Mouse (Mus musculus) midbrain, embryonic 10.5 days (tissue): ENCODE measurements around the gene Pwp2. TPM values are rescaled to one million over a fixed set of nuclear protein-coding genes. Genes with fewer than 3 reads are reported as not detected.

Experiments used
- DNase-seq: peaks from one replicate; pipeline ENCODE4 v3.0.0-alpha.2; 2017; ENCODE audit warnings: low spot score
- H3K27ac ChIP-seq: fragments of 300-500 bp; sonication (generic); replicated peaks from 2 replicates; pipeline ENCODE4 v1.5.1; 2016; ENCODE audit warnings: mild to moderate bottlenecking
- H3K27me3 ChIP-seq: fragments of 300-500 bp; sonication (generic); 2 replicates; pipeline ENCODE4 v1.6.1; 2016; ENCODE audit warnings: low read depth, mild to moderate bottlenecking; ENCODE audit not compliant: poor library complexity, severe bottlenecking
- H3K36me3 ChIP-seq: fragments of 300-500 bp; sonication (generic); 2 replicates; pipeline ENCODE4 v1.6.1; 2016; ENCODE audit warnings: mild to moderate bottlenecking, moderate library complexity
- H3K4me1 ChIP-seq: fragments of 300-500 bp; sonication (generic); 2 replicates; pipeline ENCODE4 v1.6.1; 2016
- H3K4me3 ChIP-seq: fragments of 300-500 bp; sonication (generic); 2 replicates; pipeline ENCODE4 v1.5.1; 2016; ENCODE audit warnings: mild to moderate bottlenecking, moderate library complexity
- H3K9me3 ChIP-seq: fragments of 300-500 bp; sonication (generic); replicated peaks from 2 replicates; pipeline ENCODE4 v1.6.1; 2016; ENCODE audit warnings: mild to moderate bottlenecking
- WGBS: fragments of 180-500 bp; shearing (Covaris S2); methylation state at CpG from one replicate; pipeline ENCODE4 v1.1.7; 2016; 5-methylcytosine and 5-hydroxymethylcytosine counted together
- polyA plus RNA-seq: library from polyadenylated mRNA; unstranded; fragments of >200 nt; fragmentation: Nextera tagmentation; extraction: Ambion mirVana; gene quantifications from 2 replicates; pipeline ENCODE4 v1.2.1, GENCODE M21; 2016

Gene Pwp2
- polyA plus RNA-seq, 1 experiment from 2014 or later, result 29.8 TPM

GRCm38 (mm10) chr10:78156926-78157325, 28.0 kb downstream of the Pwp2 start:
- Histone ChIP-seq H3K4me3 (no peak overlapping the region), H3K4me1 (peaks cover 9% of the 10 kb centered on the region), H3K36me3 (no peaks in the 10 kb centered on the region), H3K9me3 (no peaks in the 10 kb centered on the region), H3K27ac (no peak overlapping the region), H3K27me3 (no peaks in the 10 kb centered on the region)
- 85% methylated on average over 6 of the region's 6 CpGs for WGBS
- no peak for DNase-seq

- Histone ChIP-seq H3K27me3 (no peaks in the 10 kb centered on the region), H3K4me3 (no peak overlapping the region), H3K27ac (no peak overlapping the region), H3K4me1 (no peaks in the 10 kb centered on the region), H3K36me3 (no peaks in the 10 kb centered on the region), H3K9me3 (no peaks in the 10 kb centered on the region)
- WGBS, result 71% methylated on average over 10 of the region's 10 CpGs
- DNase-seq, result no peak
Measured at GRCm38 (mm10) chr10:78148834-78149766, 35.8 kb downstream of the Pwp2 start.

- Histone ChIP-seq H3K27ac (no peak overlapping the region), H3K4me3 (no peak overlapping the region), H3K27me3 (no peaks in the 10 kb centered on the region), H3K4me1 (no peaks in the 10 kb centered on the region), H3K36me3 (no peaks in the 10 kb centered on the region), H3K9me3 (no peaks in the 10 kb centered on the region)
- DNase-seq, result no peak
- 81% methylated on average over 4 of the region's 4 CpGs for WGBS
Measured at GRCm38 (mm10) chr10:78147908-78148441, 37.0 kb downstream of the Pwp2 start.

- H3K36me3 ChIP-seq, result no peaks in the 10 kb centered on the region
- H3K4me1 ChIP-seq, result peaks cover 1% of the 10 kb centered on the region
- H3K9me3 ChIP-seq, result no peaks in the 10 kb centered on the region
- no peaks in the 10 kb centered on the region for H3K27me3 ChIP-seq
- no peak overlapping the region for H3K27ac ChIP-seq
- 63% methylated on average over 8 of the region's 8 CpGs for WGBS
- no peak overlapping the region for H3K4me3 ChIP-seq
- no peak for DNase-seq
Measured at GRCm38 (mm10) chr10:78143727-78144505, 41.0 kb downstream of the Pwp2 start.

GRCm38 (mm10) chr10:78140843-78141242, 44.1 kb downstream of the Pwp2 start:
- no peak overlapping the region for H3K27ac ChIP-seq
- 81% methylated on average over 3 of the region's 3 CpGs for WGBS
- no peaks in the 10 kb centered on the region for H3K27me3 ChIP-seq
- H3K36me3 ChIP-seq, result no peaks in the 10 kb centered on the region
- H3K9me3 ChIP-seq, result no peaks in the 10 kb centered on the region
- no peak overlapping the region for H3K4me3 ChIP-seq
- DNase-seq, result no peak
- H3K4me1 ChIP-seq, result peaks cover 14% of the 10 kb centered on the region

GRCm38 (mm10) chr10:78140251-78140600, 44.7 kb downstream of the Pwp2 start:
- Histone ChIP-seq H3K9me3 (no peaks in the 10 kb centered on the region), H3K27ac (no peak overlapping the region)
- no peak for DNase-seq

GRCm38 (mm10) chr10:78139572-78140250, 45.2 kb downstream of the Pwp2 start:
- 84% methylated on average over 11 of the region's 11 CpGs for WGBS
- H3K27me3 ChIP-seq, result no peaks in the 10 kb centered on the region
- H3K4me3 ChIP-seq, result no peak overlapping the region
- H3K27ac ChIP-seq, result no peak overlapping the region
- peaks cover 26% of the 10 kb centered on the region for H3K4me1 ChIP-seq
- H3K36me3 ChIP-seq, result no peaks in the 10 kb centered on the region
- no peaks in the 10 kb centered on the region for H3K9me3 ChIP-seq
- DNase-seq, result no peak

More at GRCm38 (mm10) chr10:78140251-78140600, 44.7 kb downstream of the Pwp2 start:
- Histone ChIP-seq H3K27me3 (no peaks in the 10 kb centered on the region), H3K36me3 (no peaks in the 10 kb centered on the region), H3K4me1 (peaks cover 20% of the 10 kb centered on the region), H3K4me3 (no peak overlapping the region)
- 84% methylated on average over 1 of the region's 1 CpGs for WGBS

- H3K27me3 ChIP-seq, result no peaks in the 10 kb centered on the region
- no peaks in the 10 kb centered on the region for H3K36me3 ChIP-seq
- H3K27ac ChIP-seq, result no peak overlapping the region
- H3K4me3 ChIP-seq, result no peak overlapping the region
- no peaks in the 10 kb centered on the region for H3K9me3 ChIP-seq
- peaks cover 30% of the 10 kb centered on the region for H3K4me1 ChIP-seq
- 80% methylated on average over 14 of the region's 14 CpGs for WGBS
- DNase-seq, result no peak
Measured at GRCm38 (mm10) chr10:78138812-78139523, 46.0 kb downstream of the Pwp2 start.

GRCm38 (mm10) chr10:78137191-78137590, 47.8 kb downstream of the Pwp2 start:
- H3K9me3 ChIP-seq, result no peaks in the 10 kb centered on the region
- no peak overlapping the region for H3K4me3 ChIP-seq
- 95% methylated on average over 3 of the region's 3 CpGs for WGBS
- peaks cover 30% of the 10 kb centered on the region for H3K4me1 ChIP-seq
- H3K27me3 ChIP-seq, result no peaks in the 10 kb centered on the region
- no peak overlapping the region for H3K27ac ChIP-seq
- DNase-seq, result no peak
- H3K36me3 ChIP-seq, result no peaks in the 10 kb centered on the region

GRCm38 (mm10) chr10:78135947-78136346, 49.0 kb downstream of the Pwp2 start:
- Histone ChIP-seq H3K27me3 (no peaks in the 10 kb centered on the region), H3K4me1 (peaks cover 30% of the 10 kb centered on the region), H3K36me3 (no peaks in the 10 kb centered on the region), H3K9me3 (no peaks in the 10 kb centered on the region), H3K27ac (no peak overlapping the region), H3K4me3 (no peak overlapping the region)
- no peak for DNase-seq
- 80% methylated on average over 5 of the region's 5 CpGs for WGBS

- Histone ChIP-seq H3K27me3 (no peaks in the 10 kb centered on the region), H3K4me1 (peaks cover 30% of the 10 kb centered on the region), H3K9me3 (no peaks in the 10 kb centered on the region), H3K36me3 (no peaks in the 10 kb centered on the region), H3K27ac (0 out of 2 replicates have a peak overlapping the region, but pooled peaks have one; percentile 19), H3K4me3 (peak overlapping the region; percentile 32)
- 14% methylated on average over 14 of the region's 14 CpGs for WGBS
- DNase-seq, result peak; percentile 43
Measured at GRCm38 (mm10) chr10:78134975-78135798, 49.8 kb downstream of the Pwp2 start.
